ENCODE assay signal across 10 mouse cellular contexts in genomic region chr12:54200856-54201255, GRCm38 (mm10). TPM values are rescaled to one million over a fixed set of nuclear protein-coding genes. Genes with fewer than 3 reads are reported as not detected.
DNase-seq lines count a peak whose midpoint lies in the region; ATAC-seq lines count a peak whose summit lies in the region.
"Had no signal": no experiment of that assay in that cellular context is flagged by ENCODE, and none has a peak within 500 bp of the region (broad histone marks: within the 10 kb centered on the region; RNA-seq: fewer than 3 reads in every experiment).

No protein-coding gene starts in this region.

- no peaks in the 10 kb centered on the region for H3K9me3 ChIP-seq in heart, embryonic 12.5 days (replicated peaks)
- H3K9me3 ChIP-seq in intestine, embryonic 14.5 days (ENCODE audit: control insufficient read depth, low read length), result no peaks in the 10 kb centered on the region
- H3K9me3 ChIP-seq: embryonic facial prominence, embryonic 12.5 days; midbrain, embryonic 15.5 days had no signal

- no peak for ATAC-seq in heart, embryonic 12.5 days (ENCODE audit: insufficient number of reproducible peaks, low FRiP score)
- no peak for ATAC-seq in intestine, embryonic 14.5 days (replicated peaks; ENCODE audit: low FRiP score, low TSS enrichment, low read depth)
- ATAC-seq: midbrain, embryonic 15.5 days had no signal

- peak overlapping the region; percentile 29; the same call in 1 of the 2 replicates for H3K4me2 ChIP-seq in heart, embryonic 12.5 days
- peak overlapping the region; percentile 86 for H3K4me2 ChIP-seq in intestine, embryonic 14.5 days (ENCODE audit: low read length)

- H3K4me1 ChIP-seq in heart, embryonic 12.5 days (replicated peaks), result peaks cover 26% of the 10 kb centered on the region
- H3K4me1 ChIP-seq in intestine, embryonic 14.5 days (replicated peaks; ENCODE audit: control insufficient read depth, insufficient read depth, low read length), result peaks cover 37% of the 10 kb centered on the region

- no peaks in the 10 kb centered on the region for H3K27me3 ChIP-seq in heart, embryonic 12.5 days (replicated peaks)
- no peaks in the 10 kb centered on the region for H3K27me3 ChIP-seq in intestine, embryonic 14.5 days (replicated peaks; ENCODE audit: control insufficient read depth, insufficient read depth, low read length)

- no peaks in the 10 kb centered on the region for H3K36me3 ChIP-seq in heart, embryonic 12.5 days
- no peaks in the 10 kb centered on the region for H3K36me3 ChIP-seq in intestine, embryonic 14.5 days (ENCODE audit: control insufficient read depth, insufficient read depth, low read length)
- H3K36me3 ChIP-seq: embryonic facial prominence, embryonic 12.5 days; midbrain, embryonic 15.5 days had no signal

- 35% methylated on average over 6 of the region's 6 CpGs for WGBS in heart, embryonic 12.5 days
- WGBS in intestine, embryonic 14.5 days, result 32% methylated on average over 6 of the region's 6 CpGs

- no peak overlapping the region for H3K9ac ChIP-seq in heart, embryonic 12.5 days
- peak overlapping the region; percentile 79; the same call in 1 of the 2 replicates for H3K9ac ChIP-seq in intestine, embryonic 14.5 days (ENCODE audit: low read length)
- H3K9ac ChIP-seq: embryonic facial prominence, embryonic 12.5 days; midbrain, embryonic 15.5 days had no signal

- H3K4me3 ChIP-seq in heart, embryonic 12.5 days, result no peak overlapping the region
- peak overlapping the region; percentile 74 for H3K4me3 ChIP-seq in intestine, embryonic 14.5 days (ENCODE audit: low read depth, low read length)
- H3K4me3 ChIP-seq: embryonic facial prominence, embryonic 12.5 days; midbrain, embryonic 15.5 days had no signal

- DNase-seq in heart, adult 11 months, result no peak
- DNase-seq in thymus, postnatal 0 days (ENCODE audit: low spot score), result peak; percentile 59
- no peak for DNase-seq in thymus, postnatal 25 days
- no peak for DNase-seq in intestine, embryonic 14.5 days (ENCODE audit: low spot score)
- DNase-seq in cerebellum, postnatal 25 days, result no peak
- no peak for DNase-seq in urinary bladder, postnatal 36 days (ENCODE audit: low spot score in 2 of 2)
- DNase-seq in right cerebral cortex, adult 18-20 months, result no peak

- H3K27ac ChIP-seq in heart, embryonic 12.5 days (ENCODE audit: poor library complexity, severe bottlenecking), result no peak overlapping the region; the same call in 1 of the 2 replicates
- H3K27ac ChIP-seq in intestine, embryonic 14.5 days (ENCODE audit: low read depth), result peak overlapping the region; percentile 66; the same call in 1 of the 2 replicates
- H3K27ac ChIP-seq: embryonic facial prominence, embryonic 12.5 days; midbrain, embryonic 15.5 days had no signal

RNA-seq across cellular contexts. Expression of gene Egln3, which starts 2.8 kb away (rescaled TPM):
- 7.4 and 7.5 TPM in 2 replicates for polyA plus RNA-seq in heart, embryonic 12.5 days (2016; fragmentation: Nextera tagmentation; extraction: Ambion mirVana)
- 17.8 and 18.4 TPM in 2 replicates for polyA plus RNA-seq in thymus, postnatal 0 days (2015; fragmentation: Nextera tagmentation; extraction: Ambion mirVana)
- 44.9 and 48.1 TPM in 2 replicates for polyA plus RNA-seq in intestine, embryonic 14.5 days (2014; fragmentation: Nextera tagmentation; extraction: Ambion mirVana)
